Mouse (Mus musculus) stomach, postnatal 0 days (tissue): ENCODE measurements around the gene Pld6. TPM values are rescaled to one million over a fixed set of nuclear protein-coding genes. Genes with fewer than 3 reads are reported as not detected.

Source experiments
- ATAC-seq: fragments of 200-750 bp; cut with Nextera tagmentation; 2 replicates; pipeline ENCODE4 v1.8.0; 2017; ENCODE audit not compliant: low FRiP score, low TSS enrichment
- DNase-seq: peaks from one replicate; pipeline ENCODE4 v3.0.0-alpha.2; 2016; ENCODE audit warnings: low spot score
- H3K27ac ChIP-seq: fragments of 300-500 bp; sonication (generic); replicated peaks from 2 replicates; pipeline ENCODE4 v1.5.1; 2014; ENCODE audit warnings: mild to moderate bottlenecking, control low read depth
- H3K27me3 ChIP-seq: fragments of 300-500 bp; sonication (generic); 2 replicates; pipeline ENCODE4 v1.6.1; 2014; ENCODE audit warnings: low read length; ENCODE audit not compliant: control insufficient read depth, insufficient read depth
- H3K36me3 ChIP-seq: fragments of 300-500 bp; sonication (generic); 2 replicates; pipeline ENCODE4 v1.6.1; 2014; ENCODE audit warnings: low read length, mixed read lengths; ENCODE audit not compliant: control insufficient read depth, insufficient read depth
- H3K4me1 ChIP-seq: fragments of 300-500 bp; sonication (generic); replicated peaks from 2 replicates; pipeline ENCODE4 v1.6.1; 2014; ENCODE audit warnings: antibody characterized with exemption; ENCODE audit not compliant: control insufficient read depth, insufficient read depth
- H3K4me2 ChIP-seq: fragments of 300-500 bp; sonication (generic); replicated peaks from 2 replicates; pipeline ENCODE4 v1.6.1; 2014; ENCODE audit warnings: low read depth, mild to moderate bottlenecking, control low read depth, moderate library complexity
- H3K4me3 ChIP-seq: fragments of 300-500 bp; sonication (generic); 2 replicates; pipeline ENCODE4 v1.5.1; 2014; ENCODE audit warnings: low read depth, low read length, control low read depth
- H3K9ac ChIP-seq: fragments of 300-500 bp; sonication (generic); 2 replicates; pipeline ENCODE4 v1.6.1; 2014; ENCODE audit warnings: mild to moderate bottlenecking, low read length, control low read depth, mixed read lengths
- H3K9me3 ChIP-seq: fragments of 300-500 bp; sonication (generic); 2 replicates; pipeline ENCODE4 v1.6.1; 2016; ENCODE audit warnings: low read length; ENCODE audit not compliant: control insufficient read depth
- CTCF ChIP-seq: IDR thresholded peaks from 2 replicates; pipeline ENCODE4 v1.5.1; 2016; ENCODE audit warnings: antibody characterized with exemption, low read depth, mild to moderate bottlenecking, moderate library complexity
- EP300 ChIP-seq: optimal IDR thresholded peaks from 2 replicates; pipeline ENCODE3; 2016; ENCODE audit warnings: antibody characterized with exemption
- WGBS: fragments of 180-500 bp; shearing (Covaris S2); extraction: QIAGEN DNeasy Blood & Tissue Kit; methylation state at CpG from one replicate; pipeline ENCODE4 v1.1.7; 2014; 5-methylcytosine and 5-hydroxymethylcytosine counted together
- polyA plus RNA-seq: library from polyadenylated mRNA; unstranded; fragments of >200 nt; fragmentation: Nextera tagmentation; extraction: Ambion mirVana; gene quantifications from 2 replicates; pipeline ENCODE4 v1.2.1, GENCODE M21; 2015

Pld6 gene
- polyA plus RNA-seq, 1 experiment from 2014 or later = 5.9 TPM

DNA sequence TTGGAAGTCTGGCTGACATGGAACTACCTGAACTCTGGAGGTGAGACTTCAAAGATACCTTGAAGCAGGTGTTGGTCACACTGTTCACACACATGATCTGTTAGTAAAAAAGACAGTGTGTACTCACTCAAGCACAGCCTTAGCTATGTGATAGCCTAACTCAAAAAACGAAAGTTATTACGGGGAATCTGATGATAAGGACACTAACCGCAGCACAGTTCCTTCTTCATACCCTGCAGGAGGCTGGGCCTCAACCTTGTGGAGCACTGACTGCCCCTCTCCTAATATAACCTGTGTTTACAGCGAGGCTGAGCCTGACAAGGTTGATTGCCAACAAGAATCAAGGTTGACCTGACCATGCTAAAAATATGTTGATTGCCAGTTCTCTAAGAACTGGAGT, 12.9 kb downstream of the Pld6 start:
- Histone ChIP-seq H3K36me3 (peaks cover 57% of the 10 kb centered on the region), H3K4me1 (no peaks in the 10 kb centered on the region), H3K4me2 (no peak overlapping the region), H3K9ac (no peak overlapping the region), H3K27me3 (no peaks in the 10 kb centered on the region), H3K9me3 (no peaks in the 10 kb centered on the region), H3K27ac (no peak overlapping the region), H3K4me3 (no peak overlapping the region)
- DNase-seq (no peak), ATAC-seq (no peak)
- 89% methylated on average over 4 of the region's 4 CpGs for WGBS
- no peak for TF ChIP-seq EP300
- no peak for TF ChIP-seq CTCF

DNA sequence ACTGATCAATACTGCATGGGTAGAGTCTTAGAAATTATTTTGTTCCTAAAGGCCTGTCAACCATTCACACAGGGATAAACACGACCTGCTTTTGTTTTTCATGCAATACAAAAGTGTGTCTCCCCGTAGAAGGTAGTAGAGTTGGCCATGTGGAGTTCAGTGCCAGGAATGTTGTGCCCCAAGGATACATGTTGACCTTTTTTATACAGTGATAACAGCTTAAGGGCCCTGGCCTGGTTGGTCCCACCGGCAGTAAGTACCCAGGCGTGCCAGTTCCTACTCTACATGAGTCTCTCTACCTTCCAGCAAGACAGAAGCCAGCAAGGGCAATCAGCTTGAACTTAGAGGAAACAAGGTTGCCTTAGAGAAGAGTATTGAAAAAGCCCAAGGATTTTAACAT, 14.5 kb downstream of the Pld6 start:
- H3K9me3 ChIP-seq = no peaks in the 10 kb centered on the region

GRCm38 (mm10) chr11:59772291-59772690, 15.2 kb downstream of the Pld6 start:
- Histone ChIP-seq H3K4me1 (no peaks in the 10 kb centered on the region), H3K4me3 (no peak overlapping the region), H3K36me3 (peaks cover 58% of the 10 kb centered on the region), H3K27ac (no peak overlapping the region), H3K9ac (no peak overlapping the region), H3K4me2 (no peak overlapping the region), H3K9me3 (no peaks in the 10 kb centered on the region), H3K27me3 (no peaks in the 10 kb centered on the region)
- TF ChIP-seq EP300 (no peak), CTCF (no peak)
- ATAC-seq (no peak), DNase-seq (no peak)
- 85% methylated on average over 2 of the region's 2 CpGs for WGBS

More for the DNA sequence above, 14.5 kb downstream of the Pld6 start:
- 73% methylated on average over 4 of the region's 4 CpGs for WGBS
- H3K4me1 ChIP-seq = no peaks in the 10 kb centered on the region
- H3K36me3 ChIP-seq = peaks cover 57% of the 10 kb centered on the region
- no peak overlapping the region for H3K27ac ChIP-seq
- TF ChIP-seq EP300 (no peak), CTCF (no peak)
- no peak overlapping the region for H3K4me2 ChIP-seq
- no peak for DNase-seq
- no peak overlapping the region for H3K9ac ChIP-seq
- no peaks in the 10 kb centered on the region for H3K27me3 ChIP-seq
- no peak overlapping the region for H3K4me3 ChIP-seq
- no peak for ATAC-seq

DNA sequence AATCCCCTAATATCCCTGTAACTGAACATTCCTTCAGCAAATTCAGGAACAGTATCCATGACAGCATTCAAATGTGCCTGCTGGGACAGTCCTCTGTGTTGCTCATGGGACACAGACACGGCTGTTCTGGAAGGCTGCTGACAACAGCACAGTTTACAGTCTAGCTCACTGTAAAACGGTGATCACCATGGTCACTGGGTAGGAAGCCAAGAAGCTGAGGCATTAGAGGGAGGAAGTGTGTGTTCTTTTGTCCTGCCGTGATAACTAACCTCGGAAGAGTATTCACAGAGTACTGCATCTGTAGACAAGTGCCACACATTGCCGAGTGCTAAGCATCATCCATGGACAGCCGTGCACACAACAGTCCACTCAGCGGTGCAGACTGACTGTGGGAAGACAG, 16.7 kb downstream of the Pld6 start:
- Histone ChIP-seq H3K9ac (no peak overlapping the region), H3K4me2 (no peak overlapping the region), H3K4me1 (no peaks in the 10 kb centered on the region), H3K27me3 (no peaks in the 10 kb centered on the region), H3K27ac (no peak overlapping the region), H3K4me3 (no peak overlapping the region), H3K9me3 (no peaks in the 10 kb centered on the region), H3K36me3 (peaks cover 62% of the 10 kb centered on the region)
- TF ChIP-seq EP300 (no peak), CTCF (no peak)
- DNase-seq (no peak), ATAC-seq (no peak)
- 82% methylated on average over 7 of the region's 7 CpGs for WGBS

DNA sequence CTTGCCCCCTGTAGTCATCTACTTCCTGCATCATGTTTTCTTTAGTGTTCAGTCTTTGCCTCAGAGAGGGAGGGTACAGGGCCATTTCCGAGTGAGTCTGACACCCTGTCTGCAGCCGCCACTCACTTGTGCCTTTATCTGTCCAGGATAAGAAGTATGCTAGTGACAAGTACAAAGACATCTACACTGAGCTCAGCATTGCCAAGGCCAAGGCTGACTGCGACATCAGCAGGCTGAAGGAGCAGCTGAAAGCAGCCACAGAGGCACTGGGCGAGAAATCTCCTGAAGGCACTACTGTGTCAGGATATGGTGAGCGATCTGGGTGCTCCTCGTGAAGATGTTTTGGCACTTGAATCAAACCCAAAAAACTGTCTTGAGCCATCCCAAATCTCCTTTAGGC, 17.7 kb downstream of the Pld6 start:
- Histone ChIP-seq H3K9me3 (no peaks in the 10 kb centered on the region), H3K36me3 (peaks cover 63% of the 10 kb centered on the region), H3K4me2 (no peak overlapping the region), H3K4me3 (no peak overlapping the region), H3K27me3 (no peaks in the 10 kb centered on the region), H3K9ac (no peak overlapping the region), H3K4me1 (no peaks in the 10 kb centered on the region), H3K27ac (no peak overlapping the region)
- WGBS = 78% methylated on average over 6 of the region's 6 CpGs
- ATAC-seq (no peak), DNase-seq (no peak)
- no peak for TF ChIP-seq EP300
- no peak for TF ChIP-seq CTCF

GRCm38 (mm10) chr11:59769307-59769706, 18.1 kb downstream of the Pld6 start:
- H3K36me3 ChIP-seq = peaks cover 63% of the 10 kb centered on the region
- WGBS = 85% methylated on average over 2 of the region's 2 CpGs
- no peaks in the 10 kb centered on the region for H3K4me1 ChIP-seq
- H3K4me2 ChIP-seq = no peak overlapping the region
- H3K27me3 ChIP-seq = no peaks in the 10 kb centered on the region
- DNase-seq (no peak), ATAC-seq (no peak)
- H3K27ac ChIP-seq = no peak overlapping the region
- TF ChIP-seq EP300 (no peak), CTCF (no peak)
- no peak overlapping the region for H3K9ac ChIP-seq
- no peak overlapping the region for H3K4me3 ChIP-seq
- H3K9me3 ChIP-seq = no peaks in the 10 kb centered on the region

- DNase-seq (no peak), ATAC-seq (no peak)
- H3K36me3 ChIP-seq = peaks cover 54% of the 10 kb centered on the region
- no peaks in the 10 kb centered on the region for H3K9me3 ChIP-seq
- TF ChIP-seq EP300 (no peak), CTCF (no peak)
- H3K9ac ChIP-seq = no peak overlapping the region
- H3K27me3 ChIP-seq = no peaks in the 10 kb centered on the region
- whole genome bisulfite sequencing = 99% methylated on average over 6 of the region's 6 CpGs
- no peak overlapping the region for H3K27ac ChIP-seq
- H3K4me3 ChIP-seq = no peak overlapping the region
- no peak overlapping the region for H3K4me2 ChIP-seq
- H3K4me1 ChIP-seq = peaks cover 2% of the 10 kb centered on the region; the same call in 1 of the 2 replicates
Observed at GRCm38 (mm10) chr11:59760796-59761195, 26.6 kb downstream of the Pld6 start.
